Mouse (Mus musculus) MN1 (cell line): ENCODE results near the gene Cltrn.

Source experiments
- DNase-seq: peaks from one replicate; pipeline ENCODE4 v3.0.0-alpha.2; 2016; ENCODE audit warnings: low spot score

Gene Cltrn

GRCm38 (mm10) chrX:164088582-164088981 is at the start of gene Cltrn:
TSS of gene Cltrn (plus strand) at chrX:164088830.
- DNase-seq: peak; percentile 45

- DNase-seq: no peak
These were observed 49.7 kb upstream of the Cltrn start for GRCm38 (mm10) chrX:164038882-164039281.

- DNase-seq: no peak
These were observed 46.6 kb upstream of the Cltrn start for GRCm38 (mm10) chrX:164042069-164042468.

- DNase-seq: no peak
These were observed 41.9 kb upstream of the Cltrn start for GRCm38 (mm10) chrX:164046736-164047135.

- DNase-seq: no peak
These were observed 32.9 kb upstream of the Cltrn start for GRCm38 (mm10) chrX:164055726-164056125.

- no peak for DNase-seq
These were observed 30.1 kb upstream of the Cltrn start for GRCm38 (mm10) chrX:164058523-164058922.

- DNase-seq: no peak
These were observed 29.6 kb upstream of the Cltrn start for GRCm38 (mm10) chrX:164059070-164059469.

GRCm38 (mm10) chrX:164066185-164066584 is 22.4 kb upstream of the Cltrn start:
- peak; percentile 74 for DNase-seq

- no peak for DNase-seq
These were observed 19.7 kb upstream of the Cltrn start for GRCm38 (mm10) chrX:164068968-164069367.

- DNase-seq: peak; percentile 93
These were observed 12.4 kb upstream of the Cltrn start, which contains the start of gene Siah1b for GRCm38 (mm10) chrX:164076040-164076775. TSS of gene Siah1b (minus strand) at chrX:164076493.

- DNase-seq: no peak
These were observed 6.6 kb upstream of the Cltrn start for GRCm38 (mm10) chrX:164082030-164082429.

GRCm38 (mm10) chrX:164089916-164090315 is 1.3 kb downstream of the Cltrn start:
- DNase-seq: no peak

GRCm38 (mm10) chrX:164092300-164093169 is 3.9 kb downstream of the Cltrn start:
- DNase-seq: no peak

GRCm38 (mm10) chrX:164093435-164093834 is 4.8 kb downstream of the Cltrn start:
- DNase-seq: no peak

GRCm38 (mm10) chrX:164095838-164096237 is 7.2 kb downstream of the Cltrn start:
- no peak for DNase-seq

- DNase-seq: peak; percentile 9
These were observed 12.9 kb downstream of the Cltrn start for GRCm38 (mm10) chrX:164101483-164101882.

- DNase-seq: no peak
These were observed 13.6 kb downstream of the Cltrn start for GRCm38 (mm10) chrX:164102198-164102597.

- no peak for DNase-seq
These were observed 14.0 kb downstream of the Cltrn start for GRCm38 (mm10) chrX:164102656-164103055.

GRCm38 (mm10) chrX:164111146-164111545 is 22.5 kb downstream of the Cltrn start:
- no peak for DNase-seq

GRCm38 (mm10) chrX:164113744-164114143 is 25.1 kb downstream of the Cltrn start:
- no peak for DNase-seq

GRCm38 (mm10) chrX:164123942-164124341 is 35.3 kb downstream of the Cltrn start:
- DNase-seq: no peak

GRCm38 (mm10) chrX:164133531-164133930 is 44.9 kb downstream of the Cltrn start:
- DNase-seq: no peak

GRCm38 (mm10) chrX:164135304-164135818 is 46.7 kb downstream of the Cltrn start:
- no peak for DNase-seq
